In genomic region chr9:63165070-63165469, GRCm38 (mm10) we compare ENCODE assay signal across 28 mouse cellular contexts. TPM values are rescaled to one million over a fixed set of nuclear protein-coding genes. Genes with fewer than 3 reads are reported as not detected.
"Had no signal": no experiment of that assay in that cellular context is flagged by ENCODE, and none has a peak within 500 bp of the region (broad histone marks: within the 10 kb centered on the region; RNA-seq: fewer than 3 reads in every experiment).

No protein-coding gene starts in this region.

- H3K4me3 ChIP-seq: kidney, embryonic 15.5 days; left cerebral cortex, adult 2 months; limb, embryonic 12.5 days; limb, embryonic 15.5 days; midbrain, embryonic 15.5 days; myocyte; neural tube, embryonic 13.5 days had no signal

- H3K9me3 ChIP-seq: kidney, embryonic 15.5 days; limb, embryonic 15.5 days; midbrain, embryonic 15.5 days; neural tube, embryonic 13.5 days had no signal

- H3K27me3 ChIP-seq: limb, embryonic 15.5 days; midbrain, embryonic 15.5 days had no signal

- H3K4me1 ChIP-seq: kidney, embryonic 15.5 days; limb, embryonic 15.5 days; midbrain, embryonic 15.5 days had no signal

- DNase-seq: kidney, adult 11 months; kidney, adult 8-10 months; kidney, postnatal 10 days; kidney, postnatal 36 days; layer of hippocampus, postnatal 36 days; liver, postnatal 0 days; lung, embryonic 14.5 days; right cerebral cortex, adult 18-20 months; right cerebral cortex, postnatal 14 days; right cerebral cortex, postnatal 4 days; thymus, adult 2 months; thymus, postnatal 25 days had no signal

- H3K4me2 ChIP-seq: kidney, embryonic 15.5 days; limb, embryonic 12.5 days; limb, embryonic 15.5 days; liver, embryonic 11.5 days; lung, embryonic 14.5 days; midbrain, embryonic 15.5 days; neural tube, embryonic 13.5 days had no signal

- H3K36me3 ChIP-seq: midbrain, embryonic 15.5 days had no signal

- H3K27ac ChIP-seq: kidney, embryonic 15.5 days; left cerebral cortex, adult 2 months; limb, embryonic 12.5 days; limb, embryonic 15.5 days; liver, embryonic 14.5 days; macrophage; midbrain, embryonic 15.5 days; neural tube, embryonic 13.5 days; stomach, postnatal 0 days had no signal

- ATAC-seq: liver, postnatal 0 days; lung, postnatal 0 days; midbrain, embryonic 15.5 days had no signal

- H3K9ac ChIP-seq: kidney, embryonic 15.5 days; limb, embryonic 12.5 days; limb, embryonic 15.5 days; liver, embryonic 14.5 days; liver, postnatal 0 days; lung, embryonic 14.5 days; midbrain, embryonic 15.5 days; neural tube, embryonic 13.5 days had no signal

RNA-seq across cellular contexts. Expression of gene Skor1, which starts 16.3 kb away (rescaled TPM):
- total RNA-seq: megakaryocyte, adult 5-6 weeks; monocyte, adult 5-6 weeks; neutrophil, adult 5-6 weeks had no signal
- polyA plus RNA-seq: kidney, embryonic 15.5 days; liver, embryonic 11.5 days; liver, postnatal 0 days; lung, embryonic 14.5 days; stomach, embryonic 14.5 days; stomach, postnatal 0 days had no signal
